Mouse (Mus musculus) hematopoietic stem cell, adult 5-6 weeks (primary cell): Measurements from ENCODE around the gene Pusl1. TPM values are rescaled to one million over a fixed set of nuclear protein-coding genes. Genes with fewer than 3 reads are reported as not detected.

Experiments used
- ATAC-seq, 2 experiments: fragments of 125-278 bp in 1 of 2; replicated peaks in 1 of 2; 2 replicates each; pipeline ENCODE4 v1.8.0; 2016 to 2017; ENCODE audit warnings: inconsistent platforms in 2 of 2, mild to moderate bottlenecking in 2 of 2, moderate number of reproducible peaks in 2 of 2, low read depth in 1 of 2, moderate TSS enrichment in 1 of 2; ENCODE audit not compliant: low FRiP score in 2 of 2, poor library complexity in 2 of 2, severe bottlenecking in 2 of 2, insufficient read depth in 1 of 2, low TSS enrichment in 1 of 2
- total RNA-seq: library from RNA; stranded (forward); fragments of 172-1452, 232-1000 nt; gene quantifications from 2 replicates; pipeline ENCODE4 v1.2.3, GENCODE M21; 2017

Gene Pusl1
- 23.3 and 26.5 TPM in 2 replicates for total RNA-seq

- ATAC-seq: peak; percentile 53 to 71
Observed at GRCm38 (mm10) chr4:155891551-155892001, at the start of gene Pusl1, which contains the start of gene Acap3. Gene Pusl1 (minus strand): TSS chr4:155891781. Gene Acap3 (plus strand): TSS chr4:155891822.

GRCm38 (mm10) chr4:155932031-155932430 lies 40.5 kb upstream of the Pusl1 start:
- ATAC-seq: no peak

GRCm38 (mm10) chr4:155908751-155909150 lies 17.2 kb upstream of the Pusl1 start:
- no peak for ATAC-seq

- peak in 1 of 2 experiments; percentile 5; a peak in 1 of 4 replicates for ATAC-seq
Observed at GRCm38 (mm10) chr4:155908281-155908680, 16.7 kb upstream of the Pusl1 start.

GRCm38 (mm10) chr4:155907003-155907402 lies 15.4 kb upstream of the Pusl1 start:
- no peak for ATAC-seq

- no peak for ATAC-seq
Observed at GRCm38 (mm10) chr4:155906125-155906524, 14.5 kb upstream of the Pusl1 start.

GRCm38 (mm10) chr4:155905634-155906033 lies 14.1 kb upstream of the Pusl1 start:
- no peak for ATAC-seq

- ATAC-seq: no peak
Observed at GRCm38 (mm10) chr4:155904318-155905102, 12.9 kb upstream of the Pusl1 start.

- ATAC-seq: no peak
Observed at GRCm38 (mm10) chr4:155903246-155903645, 11.7 kb upstream of the Pusl1 start.

- peak; percentile 17 to 38; a peak in 1 of 4 replicates for ATAC-seq
Observed at GRCm38 (mm10) chr4:155901205-155901604, 9.6 kb upstream of the Pusl1 start.

GRCm38 (mm10) chr4:155899355-155899754 lies 7.8 kb upstream of the Pusl1 start:
- ATAC-seq: no peak

- no peak for ATAC-seq
Observed at GRCm38 (mm10) chr4:155898318-155898717, 6.7 kb upstream of the Pusl1 start.

GRCm38 (mm10) chr4:155896461-155896860 lies 4.9 kb upstream of the Pusl1 start:
- ATAC-seq: no peak

- no peak for ATAC-seq
Observed at GRCm38 (mm10) chr4:155895826-155896225, 4.2 kb upstream of the Pusl1 start.

- ATAC-seq: no peak
Observed at GRCm38 (mm10) chr4:155895216-155895615, 3.6 kb upstream of the Pusl1 start.

GRCm38 (mm10) chr4:155894311-155894881 lies 2.8 kb upstream of the Pusl1 start:
- ATAC-seq: peak; percentile 23 to 40

GRCm38 (mm10) chr4:155893212-155893690 lies 1.7 kb upstream of the Pusl1 start:
- ATAC-seq: no peak

- peak in 1 of 2 experiments; percentile 8; a peak in 1 of 4 replicates for ATAC-seq
Observed at GRCm38 (mm10) chr4:155892438-155893211, 1.0 kb upstream of the Pusl1 start.
